Mouse (Mus musculus) hindbrain, postnatal 0 days (tissue): ENCODE measurements at regions not wholly inside any gene's neighbourhood (a gene's known extent, or its start where the extent isn't known, plus 50 kb on each side); places are given as distances from the start of the nearest gene placed in this dataset.

Experiments used
- ATAC-seq: fragments of 200-750 bp; cut with Nextera tagmentation; 2 replicates; pipeline ENCODE4 v1.8.0; 2017; ENCODE audit warnings: mild to moderate bottlenecking, moderate TSS enrichment, moderate library complexity
- DNase-seq: peaks from one replicate; pipeline ENCODE4 v3.0.0-alpha.2; 2015; ENCODE audit warnings: low spot score
- H3K27ac ChIP-seq: fragments of 300-500 bp; sonication (generic); 2 replicates; pipeline ENCODE4 v1.5.1; 2014; ENCODE audit warnings: mild to moderate bottlenecking
- H3K27me3 ChIP-seq: fragments of 300-500 bp; sonication (generic); 2 replicates; pipeline ENCODE4 v1.6.1; 2014; ENCODE audit warnings: low read length, mixed read lengths; ENCODE audit not compliant: insufficient read depth
- H3K36me3 ChIP-seq: fragments of 300-500 bp; sonication (generic); 2 replicates; pipeline ENCODE4 v1.6.1; 2014; ENCODE audit warnings: low read length, mixed read lengths; ENCODE audit not compliant: insufficient read depth
- H3K4me1 ChIP-seq: fragments of 300-500 bp; sonication (generic); 2 replicates; pipeline ENCODE4 v1.6.1; 2014; ENCODE audit warnings: antibody characterized with exemption, low read length, mixed read lengths; ENCODE audit not compliant: insufficient read depth
- H3K4me2 ChIP-seq: fragments of 300-500 bp; sonication (generic); 2 replicates; pipeline ENCODE4 v1.6.1; 2014; ENCODE audit warnings: low read depth, mild to moderate bottlenecking, low read length, moderate library complexity, mixed read lengths
- H3K4me3 ChIP-seq: fragments of 300-500 bp; sonication (generic); 2 replicates; pipeline ENCODE4 v1.5.1; 2014; ENCODE audit warnings: low read length
- H3K9ac ChIP-seq: fragments of 300-500 bp; sonication (generic); replicated peaks from 2 replicates; pipeline ENCODE4 v1.6.1; 2014; ENCODE audit warnings: mild to moderate bottlenecking, low read length, moderate library complexity, mixed read lengths
- H3K9me3 ChIP-seq: fragments of 300-500 bp; sonication (generic); 2 replicates; pipeline ENCODE4 v1.6.1; 2016; ENCODE audit warnings: low read length, mixed read lengths
- CTCF ChIP-seq: IDR thresholded peaks from 2 replicates; pipeline ENCODE4 v1.5.1; 2016; ENCODE audit warnings: antibody characterized with exemption, control low read depth, low read depth
- WGBS: fragments of 180-500 bp; shearing (Covaris S2); extraction: QIAGEN DNeasy Blood & Tissue Kit; methylation state at CpG from one replicate; pipeline ENCODE4 v1.1.7; 2014; 5-methylcytosine and 5-hydroxymethylcytosine counted together

DNA sequence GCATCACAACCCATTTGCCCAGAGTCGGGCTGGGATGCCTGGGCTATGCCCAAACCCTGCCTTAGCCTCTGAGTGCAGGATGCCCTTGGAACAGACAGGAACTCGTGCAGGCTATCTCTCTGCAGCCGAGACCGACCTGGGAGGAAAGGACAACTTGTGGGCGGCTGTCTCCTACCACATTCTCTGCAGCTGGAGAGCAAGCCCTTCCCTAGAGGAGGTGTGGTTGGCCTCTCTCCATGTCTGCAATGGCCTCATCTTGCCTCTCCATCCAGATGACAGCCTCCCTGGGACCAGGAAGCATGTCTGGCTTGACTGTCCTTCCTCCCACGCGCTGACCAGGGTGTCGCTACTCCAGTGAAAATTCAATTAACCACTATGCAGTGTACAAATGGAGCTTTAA lies 155.9 kb downstream of the Suds3 start:
- Histone ChIP-seq H3K9me3 (no peaks in the 10 kb centered on the region), H3K36me3 (no peaks in the 10 kb centered on the region), H3K4me1 (no peaks in the 10 kb centered on the region), H3K4me2 (no peak overlapping the region), H3K27ac (no peak overlapping the region), H3K4me3 (no peak overlapping the region), H3K27me3 (no peaks in the 10 kb centered on the region; the same call in 1 of the 2 replicates), H3K9ac (no peak overlapping the region)
- TF ChIP-seq CTCF = no peak
- WGBS = 83% methylated on average over 8 of the region's 8 CpGs
- DNase-seq (no peak), ATAC-seq (no peak)

DNA sequence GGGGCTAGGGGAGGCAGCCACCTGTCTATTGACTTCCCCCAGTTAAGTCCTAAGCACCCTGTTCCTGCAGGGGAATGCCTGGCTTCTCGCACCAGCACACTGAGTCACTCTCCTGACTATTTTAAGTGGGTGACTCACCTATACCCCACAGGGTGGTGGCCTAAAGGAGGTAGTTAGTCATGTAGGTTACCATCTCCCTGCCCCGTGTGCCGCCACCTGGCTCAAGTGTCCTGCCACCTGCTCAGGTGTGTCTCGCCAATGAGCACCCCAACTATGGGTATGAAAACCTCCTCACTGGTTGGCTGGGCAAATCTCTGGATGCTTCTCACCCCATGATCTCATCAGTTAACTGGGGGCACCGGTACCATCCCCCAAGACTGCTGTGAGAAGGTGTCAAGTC lies 157.8 kb downstream of the Suds3 start:
- TF ChIP-seq CTCF = no peak
- H3K27ac ChIP-seq = no peak overlapping the region
- H3K27me3 ChIP-seq = no peaks in the 10 kb centered on the region; the same call in 1 of the 2 replicates
- H3K4me3 ChIP-seq = no peak overlapping the region
- no peaks in the 10 kb centered on the region for H3K4me1 ChIP-seq
- no peaks in the 10 kb centered on the region for H3K9me3 ChIP-seq
- no peak for DNase-seq
- H3K4me2 ChIP-seq = no peak overlapping the region
- no peaks in the 10 kb centered on the region for H3K36me3 ChIP-seq
- H3K9ac ChIP-seq = no peak overlapping the region
- ATAC-seq = no peak
- WGBS = 84% methylated on average over 5 of the region's 5 CpGs

DNA sequence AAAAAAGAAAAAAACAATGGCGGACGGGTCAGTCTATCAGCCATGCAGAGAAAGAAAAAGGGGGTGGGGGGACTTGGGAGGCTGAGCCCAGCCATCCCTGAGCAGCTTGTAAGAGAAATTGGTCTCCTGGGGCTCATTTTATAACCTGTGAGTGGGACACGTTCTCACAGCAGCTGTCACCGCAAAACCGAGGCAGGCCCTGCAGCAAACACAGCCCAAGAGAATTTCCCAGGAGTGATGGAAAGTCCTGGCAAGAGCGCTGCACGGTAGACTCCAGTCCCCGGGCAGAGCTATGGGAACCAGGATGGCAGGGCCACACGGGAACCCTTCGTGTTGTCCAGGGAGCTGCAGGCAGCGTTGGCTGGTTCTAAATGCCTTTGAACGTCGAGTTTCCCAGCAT lies 159.3 kb downstream of the Suds3 start:
- H3K4me1 ChIP-seq = no peaks in the 10 kb centered on the region
- WGBS = 37% methylated on average over 13 of the region's 13 CpGs
- H3K4me2 ChIP-seq = no peak overlapping the region
- H3K9me3 ChIP-seq = no peaks in the 10 kb centered on the region
- H3K36me3 ChIP-seq = no peaks in the 10 kb centered on the region
- no peak overlapping the region for H3K9ac ChIP-seq
- no peaks in the 10 kb centered on the region; the same call in 1 of the 2 replicates for H3K27me3 ChIP-seq
- H3K4me3 ChIP-seq = no peak overlapping the region
- no peak for TF ChIP-seq CTCF
- DNase-seq (peak; percentile 30), ATAC-seq (peak; percentile 15; the same call in 1 of the 2 replicates)
- H3K27ac ChIP-seq = no peak overlapping the region

DNA sequence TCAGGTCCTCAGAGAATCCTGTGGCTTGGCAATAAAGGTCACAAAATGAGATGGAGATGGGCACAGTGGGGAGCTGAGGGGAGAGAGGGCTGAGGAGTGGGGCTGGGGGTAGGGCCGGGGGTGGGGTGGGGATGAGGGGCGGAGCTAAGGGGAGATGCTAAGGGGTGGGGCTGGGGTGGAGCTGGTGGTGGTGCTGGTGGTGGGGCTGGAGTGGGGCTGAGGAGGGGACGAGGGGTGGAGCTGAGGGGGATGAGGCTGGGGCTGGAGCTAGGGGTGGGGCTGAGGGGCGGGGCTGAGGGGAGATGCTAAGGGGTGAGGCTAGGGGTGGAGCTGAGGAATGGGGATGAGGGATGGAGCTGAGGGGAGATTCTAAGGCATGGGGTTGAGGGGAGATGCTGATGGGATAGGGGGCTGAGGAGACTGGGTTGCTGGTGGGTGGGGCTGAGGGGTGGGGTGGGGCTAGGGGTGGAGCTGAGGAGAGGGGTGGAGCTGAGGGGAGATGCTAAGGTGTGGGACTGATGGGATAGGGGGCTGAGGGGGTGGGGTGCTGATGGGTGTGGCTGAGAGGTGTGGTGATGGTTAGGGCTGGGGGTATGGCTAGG lies 165.5 kb downstream of the Suds3 start:
- no peak overlapping the region for H3K4me3 ChIP-seq
- no peak overlapping the region for H3K27ac ChIP-seq
- no peaks in the 10 kb centered on the region for H3K36me3 ChIP-seq
- WGBS = 9% methylated on average over 3 of the region's 4 CpGs
- H3K9ac ChIP-seq = no peak overlapping the region
- no peaks in the 10 kb centered on the region for H3K9me3 ChIP-seq
- DNase-seq (no peak), ATAC-seq (no peak)
- no peaks in the 10 kb centered on the region for H3K4me1 ChIP-seq
- H3K27me3 ChIP-seq = no peaks in the 10 kb centered on the region
- TF ChIP-seq CTCF = no peak
- no peak overlapping the region for H3K4me2 ChIP-seq

DNA sequence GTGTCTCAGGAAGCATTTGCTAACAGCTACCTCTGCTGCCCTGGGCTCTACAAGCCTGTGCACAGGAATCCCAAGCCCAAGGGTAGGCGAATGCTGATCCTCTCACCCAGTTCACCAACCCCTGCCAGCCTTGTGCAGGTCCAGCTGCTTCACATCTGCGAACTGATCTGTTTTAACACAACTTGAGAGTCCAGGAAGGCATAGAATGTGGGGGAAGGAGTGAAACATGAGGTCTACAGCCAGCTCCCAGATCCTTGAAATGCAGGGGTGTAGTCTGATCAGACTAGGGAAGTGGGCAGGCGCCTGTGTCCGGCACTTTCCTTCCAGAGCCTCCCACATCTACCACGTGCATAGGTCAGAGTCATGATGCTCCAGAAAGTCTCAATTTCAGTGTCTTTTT lies 181.3 kb downstream of the Suds3 start:
- TF ChIP-seq CTCF = no peak
- 70% methylated on average over 5 of the region's 5 CpGs for WGBS
- Histone ChIP-seq H3K36me3 (no peaks in the 10 kb centered on the region), H3K27me3 (no peaks in the 10 kb centered on the region), H3K27ac (no peak overlapping the region), H3K4me1 (no peaks in the 10 kb centered on the region), H3K9ac (no peak overlapping the region), H3K4me2 (no peak overlapping the region), H3K9me3 (no peaks in the 10 kb centered on the region), H3K4me3 (no peak overlapping the region)
- DNase-seq (no peak), ATAC-seq (no peak)

DNA sequence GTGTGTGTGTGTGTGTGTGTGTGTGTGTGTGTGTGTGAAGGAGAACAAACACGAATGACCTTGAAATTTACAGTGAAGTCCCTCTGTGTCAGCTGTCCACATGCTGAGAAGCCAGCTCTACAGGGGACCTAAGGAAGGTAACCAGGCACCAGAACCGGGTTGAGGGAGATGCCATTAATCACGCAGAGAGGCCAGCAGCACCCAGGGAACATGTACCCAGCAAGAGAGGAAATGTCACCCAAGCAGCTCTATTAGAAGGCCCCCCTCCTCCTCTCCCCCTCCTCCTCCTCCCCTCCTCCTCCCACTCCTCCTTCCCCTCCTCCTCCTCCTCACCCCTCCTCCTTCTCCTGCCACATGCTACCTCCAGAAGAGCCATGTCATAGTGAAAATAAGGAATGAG lies 181.8 kb downstream of the Suds3 start:
- DNase-seq = no peak
- Histone ChIP-seq H3K36me3 (no peaks in the 10 kb centered on the region), H3K4me3 (no peak overlapping the region), H3K27ac (no peak overlapping the region), H3K9ac (no peak overlapping the region), H3K4me2 (no peak overlapping the region), H3K4me1 (no peaks in the 10 kb centered on the region), H3K27me3 (no peaks in the 10 kb centered on the region), H3K9me3 (no peaks in the 10 kb centered on the region)
- TF ChIP-seq CTCF = no peak
- ATAC-seq = no peak
- WGBS = 26% methylated on average over 3 of the region's 3 CpGs

DNA sequence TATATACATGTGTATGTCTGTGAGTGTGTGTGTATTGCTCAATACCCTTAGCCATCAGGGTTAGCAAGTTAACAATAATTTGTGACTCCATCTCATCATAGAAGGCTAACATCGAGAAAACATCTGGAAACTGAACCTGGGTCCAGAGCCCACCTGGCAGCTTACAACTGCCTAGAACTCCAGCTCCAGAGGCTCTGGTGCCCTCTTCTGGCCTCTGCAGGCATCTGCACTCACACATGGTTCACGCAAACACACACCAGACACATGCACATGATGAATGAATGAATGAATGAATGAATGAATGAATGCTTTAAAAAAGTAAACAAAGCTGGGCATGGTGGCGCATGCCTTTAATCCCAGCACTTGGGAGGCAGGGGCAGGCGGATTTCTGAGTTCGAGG lies 182.8 kb downstream of the Suds3 start:
- Histone ChIP-seq H3K27ac (no peak overlapping the region), H3K36me3 (no peaks in the 10 kb centered on the region), H3K4me3 (no peak overlapping the region), H3K27me3 (no peaks in the 10 kb centered on the region), H3K9me3 (peaks cover 1% of the 10 kb centered on the region; the same call in 1 of the 2 replicates), H3K4me1 (no peaks in the 10 kb centered on the region), H3K9ac (no peak overlapping the region), H3K4me2 (no peak overlapping the region)
- no peak for DNase-seq
- TF ChIP-seq CTCF = peak; percentile 40
- ATAC-seq = no peak
- WGBS = 93% methylated on average over 5 of the region's 5 CpGs
